Mouse (Mus musculus) forebrain, embryonic 10.5 days (tissue): ENCODE results near the gene Gns. TPM values are rescaled to one million over a fixed set of nuclear protein-coding genes. Genes with fewer than 3 reads are reported as not detected.

Experiments used
- DNase-seq: peaks from one replicate; pipeline ENCODE4 v3.0.0-alpha.2; 2017; ENCODE audit warnings: low spot score; ENCODE audit errors: extremely low spot score
- H3K27ac ChIP-seq: fragments of 300-500 bp; sonication (generic); 2 replicates; pipeline ENCODE4 v1.5.1; 2016; ENCODE audit warnings: mild to moderate bottlenecking
- H3K27me3 ChIP-seq: fragments of 300-500 bp; sonication (generic); 2 replicates; pipeline ENCODE4 v1.6.1; 2016; ENCODE audit warnings: mild to moderate bottlenecking; ENCODE audit not compliant: poor library complexity, severe bottlenecking
- H3K36me3 ChIP-seq: fragments of 300-500 bp; sonication (generic); replicated peaks from 2 replicates; pipeline ENCODE4 v1.6.1; 2016; ENCODE audit warnings: mild to moderate bottlenecking, moderate library complexity
- H3K4me1 ChIP-seq: fragments of 300-500 bp; sonication (generic); 2 replicates; pipeline ENCODE4 v1.6.1; 2016
- H3K4me3 ChIP-seq: fragments of 300-500 bp; sonication (generic); 2 replicates; pipeline ENCODE4 v1.5.1; 2016; ENCODE audit warnings: mild to moderate bottlenecking, moderate library complexity
- H3K9me3 ChIP-seq: fragments of 300-500 bp; sonication (generic); 2 replicates; pipeline ENCODE4 v1.6.1; 2016; ENCODE audit warnings: mild to moderate bottlenecking, moderate library complexity
- WGBS: fragments of 180-500 bp; shearing (Covaris S2); methylation state at CpG from one replicate; pipeline ENCODE4 v1.1.7; 2016; 5-methylcytosine and 5-hydroxymethylcytosine counted together
- polyA plus RNA-seq: library from polyadenylated mRNA; unstranded; fragments of >200 nt; fragmentation: Nextera tagmentation; extraction: Ambion mirVana; gene quantifications from 2 replicates; pipeline ENCODE4 v1.2.1, GENCODE M21; 2016

Gene Gns
- polyA plus RNA-seq, 1 experiment from 2014 or later = 34.9 TPM

DNA sequence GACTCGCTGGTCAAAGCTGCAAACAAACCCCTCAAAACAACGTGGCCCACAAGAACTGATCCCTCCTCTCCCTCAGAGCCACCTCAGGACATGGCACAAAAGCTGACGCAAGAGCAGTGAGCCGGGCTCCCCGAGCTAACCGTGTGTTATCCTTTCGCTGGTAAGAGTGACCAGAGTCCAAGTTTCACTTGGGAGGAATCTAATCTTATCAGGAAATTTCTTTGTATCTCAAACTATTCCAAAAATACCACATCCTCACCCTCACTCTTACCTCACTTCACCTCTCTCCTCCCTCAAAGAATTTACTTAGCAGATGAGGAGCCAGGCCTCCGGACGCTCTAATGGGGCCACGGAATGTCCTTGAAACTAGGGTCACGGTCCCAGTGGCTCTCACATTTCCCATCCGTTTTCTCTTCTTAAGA is 74.4 kb downstream of the Gns start:
- H3K9me3 ChIP-seq = no peaks in the 10 kb centered on the region
- 92% methylated on average over 12 of the region's 12 CpGs for WGBS
- no peak overlapping the region for H3K27ac ChIP-seq
- no peak for DNase-seq
- H3K4me1 ChIP-seq = peaks cover 40% of the 10 kb centered on the region
- no peaks in the 10 kb centered on the region for H3K36me3 ChIP-seq
- H3K4me3 ChIP-seq = no peak overlapping the region
- H3K27me3 ChIP-seq = no peaks in the 10 kb centered on the region

DNA sequence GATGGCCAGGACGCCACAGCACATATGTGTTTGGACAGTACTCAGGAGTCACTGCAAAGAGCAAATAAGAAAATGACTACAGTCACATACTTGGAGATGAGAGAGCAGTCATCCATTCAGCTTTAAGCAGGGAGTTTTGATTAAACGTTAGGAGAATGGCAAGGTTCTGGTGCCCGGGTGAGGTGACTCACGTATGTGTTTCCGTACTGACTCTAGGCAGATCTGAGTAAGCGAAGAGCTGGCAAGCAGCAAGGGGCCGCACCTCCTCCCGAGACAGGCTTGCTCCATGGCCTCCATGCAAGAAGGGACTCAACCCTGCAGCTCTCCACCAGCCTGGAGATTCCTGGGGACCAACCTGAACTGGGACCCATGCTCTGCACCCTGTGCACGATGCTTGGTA is 78.9 kb downstream of the Gns start:
- Histone ChIP-seq H3K9me3 (no peaks in the 10 kb centered on the region), H3K27me3 (no peaks in the 10 kb centered on the region), H3K4me1 (peaks cover 22% of the 10 kb centered on the region), H3K36me3 (no peaks in the 10 kb centered on the region), H3K4me3 (no peak overlapping the region), H3K27ac (no peak overlapping the region)
- no peak for DNase-seq
- WGBS = 91% methylated on average over 9 of the region's 9 CpGs

GRCm38 (mm10) chr10:121444198-121444597 is 79.3 kb downstream of the Gns start:
- Histone ChIP-seq H3K4me1 (peaks cover 22% of the 10 kb centered on the region), H3K4me3 (no peak overlapping the region), H3K27me3 (no peaks in the 10 kb centered on the region), H3K36me3 (no peaks in the 10 kb centered on the region), H3K9me3 (no peaks in the 10 kb centered on the region), H3K27ac (no peak overlapping the region)
- no peak for DNase-seq
- WGBS = 93% methylated on average over 7 of the region's 7 CpGs

- no peaks in the 10 kb centered on the region for H3K9me3 ChIP-seq
- no peaks in the 10 kb centered on the region for H3K27me3 ChIP-seq
- H3K27ac ChIP-seq = no peak overlapping the region
- H3K4me3 ChIP-seq = no peak overlapping the region
- WGBS = 93% methylated on average over 8 of the region's 8 CpGs
- DNase-seq = no peak
- H3K36me3 ChIP-seq = no peaks in the 10 kb centered on the region
- peaks cover 18% of the 10 kb centered on the region for H3K4me1 ChIP-seq
Measured at GRCm38 (mm10) chr10:121445808-121446207, 80.9 kb downstream of the Gns start.

Other genes with a start within 250 kb of the Gns start
- gene Tbc1d30, start 13.8 kb upstream of the Gns start, polyA plus RNA-seq = 1.5 and 1.6 TPM in 2 replicates
- 10.6 and 12.2 TPM in 2 replicates for gene Rassf3, start 111.3 kb downstream of the Gns start, polyA plus RNA-seq
- 30.1 and 34.9 TPM in 2 replicates for gene Tbk1, start 221.7 kb downstream of the Gns start, polyA plus RNA-seq